Mouse (Mus musculus) mature B cell (primary cell): Measurements from ENCODE around the gene Slc9a2.

ENCODE experiments used
- in situ Hi-C: fragments of 300-500 bp; cut with MboI; formaldehyde crosslinking; loops from 2 replicates; pipeline ENCODE4 v1.14.3; 2019

The Slc9a2 gene

DNA sequence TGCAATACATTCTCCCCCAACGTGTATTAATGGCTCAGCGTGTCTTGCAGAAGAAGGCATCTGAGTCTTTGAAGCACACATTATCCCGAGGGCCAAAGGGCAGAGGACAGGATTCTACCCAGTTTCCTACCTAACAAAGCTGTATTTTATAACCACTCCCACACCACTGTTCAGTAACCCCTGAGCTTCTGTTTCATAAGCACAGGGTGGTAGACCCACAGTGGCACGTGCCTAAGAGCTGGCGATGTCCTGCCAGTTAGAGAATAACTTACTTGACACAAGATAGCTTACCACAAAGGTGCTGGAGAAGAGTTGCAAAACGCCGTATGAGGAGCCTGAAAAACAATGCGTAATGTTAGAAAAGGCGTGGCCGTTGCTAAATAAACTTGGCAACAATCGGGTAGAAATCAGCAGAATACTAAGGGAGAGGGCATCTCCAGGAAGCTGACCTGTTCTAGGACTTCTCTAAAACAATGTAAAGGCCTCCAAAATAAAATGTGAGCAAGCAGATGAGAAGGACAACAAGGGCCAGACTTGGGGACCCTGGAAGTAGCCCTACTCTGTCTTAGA is 105.6 kb downstream of the Slc9a2 start:
- in situ Hi-C loops, result no loop called here

DNA sequence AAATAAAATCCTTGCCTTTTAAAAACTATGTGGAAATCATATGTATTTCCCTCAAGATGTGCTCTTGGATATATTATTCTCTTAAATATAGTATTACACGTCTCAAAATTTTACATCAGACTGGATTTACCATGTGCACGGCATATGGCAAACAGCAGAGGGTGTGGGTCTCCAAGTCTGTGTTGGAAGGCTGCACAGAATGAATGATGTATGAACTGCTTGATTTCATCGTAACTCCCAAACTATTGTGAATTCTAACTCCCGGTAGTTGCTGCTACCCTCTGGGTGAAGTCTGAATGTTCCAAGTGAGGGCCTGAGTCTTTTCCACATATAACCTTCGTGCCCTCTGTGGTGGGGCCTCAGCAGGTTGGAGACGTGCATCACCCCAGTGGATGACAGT is 108.6 kb downstream of the Slc9a2 start:
- in situ Hi-C loops, result no loop called here

DNA sequence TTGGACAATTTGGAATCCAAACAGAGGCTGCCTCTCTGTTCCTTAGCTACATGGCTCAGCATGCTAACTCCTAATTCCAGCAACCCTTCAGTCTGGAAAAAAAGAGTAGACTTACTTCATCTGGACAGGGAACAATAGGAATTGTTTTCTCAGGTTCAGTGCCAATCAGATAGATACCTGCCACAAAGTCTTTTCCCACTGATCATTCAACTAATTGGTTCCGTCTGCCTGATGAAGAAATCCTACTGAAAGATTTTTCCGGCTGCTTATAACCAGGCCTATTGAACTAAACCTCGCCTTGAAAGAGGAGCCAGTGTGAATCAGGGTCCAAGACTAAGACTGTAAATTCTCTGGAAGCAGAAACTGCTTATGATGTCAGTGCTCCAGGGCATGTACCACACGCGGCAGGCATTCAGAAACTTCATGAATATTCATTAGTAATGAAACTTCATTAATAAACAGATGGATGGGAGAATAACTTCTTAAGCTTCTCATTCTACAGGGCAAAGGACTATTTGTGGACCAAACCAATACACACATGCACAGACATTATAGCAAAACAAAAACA is 109.4 kb downstream of the Slc9a2 start:
- in situ Hi-C loops, result no loop called here

DNA sequence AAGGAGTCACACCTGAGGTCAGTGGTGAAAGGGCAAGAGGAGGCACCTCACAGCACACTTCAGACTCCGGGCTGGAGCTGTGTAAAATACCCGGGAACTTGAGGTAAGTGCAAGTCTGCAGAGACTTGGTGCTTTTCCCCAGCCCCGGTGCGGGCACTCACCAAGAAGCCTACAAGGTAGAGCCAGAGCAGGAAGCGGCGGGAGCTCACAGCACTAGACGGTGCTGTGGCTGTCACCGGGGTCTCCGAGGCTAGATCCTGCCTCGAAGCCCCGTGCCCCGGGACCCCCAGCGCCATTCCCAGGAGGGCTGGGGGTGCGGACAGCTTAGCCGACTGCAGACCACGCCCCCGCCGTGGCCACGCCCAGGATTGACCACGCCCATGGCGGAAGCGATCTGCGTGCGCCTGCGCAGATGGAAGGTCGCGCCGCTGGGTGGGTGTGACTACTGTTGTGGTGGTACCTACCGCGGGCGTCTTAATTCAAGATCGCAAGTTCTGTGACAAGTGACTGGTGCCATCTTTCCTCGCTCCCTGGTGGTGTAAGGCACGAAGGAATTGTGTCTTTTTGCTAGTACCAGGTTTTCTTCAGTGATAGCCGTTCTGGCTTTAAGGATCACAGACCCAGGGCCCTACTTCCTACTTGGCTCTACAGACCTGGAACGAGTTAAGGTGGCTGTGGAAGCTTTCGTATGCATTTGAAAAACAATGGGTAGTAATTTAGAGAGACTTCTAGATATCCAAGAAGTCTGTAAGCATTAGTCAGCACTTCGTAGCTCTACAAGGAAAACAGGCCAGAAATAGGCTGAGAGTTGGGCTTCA is 110.2 kb downstream of the Slc9a2 start, which contains the start of gene Mfsd9:
Mfsd9 (minus strand) TSS at position 364 of the 818 bp plus-strand sequence.
- in situ Hi-C loops, result no loop called here

DNA sequence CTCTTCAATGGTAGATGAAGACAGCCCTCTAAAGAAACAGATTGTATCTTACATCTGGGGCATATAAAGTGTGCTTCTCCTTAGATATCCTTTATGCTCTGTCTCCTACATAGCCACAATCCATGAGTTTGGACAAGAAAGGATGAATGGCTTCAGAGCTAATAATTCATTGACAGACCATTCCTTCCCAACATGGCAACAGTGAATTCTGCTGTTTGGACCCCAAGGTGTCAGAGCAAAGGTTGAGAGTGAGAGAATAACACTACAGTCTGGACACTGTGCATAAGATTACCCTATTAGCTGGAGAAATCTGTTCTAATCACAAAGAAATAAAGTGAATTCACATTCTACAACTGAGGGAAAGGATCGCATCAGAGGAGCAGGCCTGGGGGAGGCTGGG is 115.1 kb downstream of the Slc9a2 start:
- in situ Hi-C loops, result no loop called here

DNA sequence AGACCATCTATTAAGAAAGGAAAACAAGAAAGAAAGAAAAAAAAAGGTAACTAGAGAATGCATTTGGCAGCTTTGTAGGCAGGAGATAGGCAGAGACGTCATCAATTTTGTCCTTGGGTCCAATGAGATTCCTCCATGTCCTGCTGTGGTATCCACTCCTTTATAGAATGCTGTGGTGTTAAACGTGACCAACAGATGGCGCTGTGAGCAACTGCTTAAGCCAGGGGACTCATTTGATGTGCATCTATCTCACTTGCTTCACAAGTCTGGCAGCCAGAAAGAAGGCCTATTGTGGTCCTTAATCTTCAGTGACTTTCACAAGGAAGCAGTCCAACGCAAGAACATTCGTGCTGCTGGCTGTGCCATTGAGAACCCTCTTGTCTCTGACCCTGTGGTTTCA is 117.0 kb downstream of the Slc9a2 start:
- in situ Hi-C loops, result no loop called here

DNA sequence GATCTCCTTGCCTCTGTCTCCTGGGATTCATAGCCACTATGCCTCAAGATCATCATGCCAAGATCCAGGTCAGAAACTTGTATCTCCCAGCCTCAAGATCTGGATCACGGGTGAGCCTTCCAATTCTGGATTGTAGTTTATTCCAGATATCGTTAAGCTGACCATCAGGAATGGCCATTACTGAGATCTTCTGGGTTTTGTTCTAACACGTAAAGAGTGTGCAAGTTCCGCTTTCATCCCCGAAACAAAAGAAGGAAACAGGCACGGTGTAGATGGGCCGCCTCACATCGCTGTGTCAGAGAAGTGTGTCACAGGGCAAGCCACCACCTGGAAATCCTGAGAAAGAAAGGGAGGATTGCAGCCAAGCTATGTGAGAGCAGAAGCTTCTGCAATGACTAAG is 118.7 kb downstream of the Slc9a2 start:
- in situ Hi-C loops, result no loop called here

DNA sequence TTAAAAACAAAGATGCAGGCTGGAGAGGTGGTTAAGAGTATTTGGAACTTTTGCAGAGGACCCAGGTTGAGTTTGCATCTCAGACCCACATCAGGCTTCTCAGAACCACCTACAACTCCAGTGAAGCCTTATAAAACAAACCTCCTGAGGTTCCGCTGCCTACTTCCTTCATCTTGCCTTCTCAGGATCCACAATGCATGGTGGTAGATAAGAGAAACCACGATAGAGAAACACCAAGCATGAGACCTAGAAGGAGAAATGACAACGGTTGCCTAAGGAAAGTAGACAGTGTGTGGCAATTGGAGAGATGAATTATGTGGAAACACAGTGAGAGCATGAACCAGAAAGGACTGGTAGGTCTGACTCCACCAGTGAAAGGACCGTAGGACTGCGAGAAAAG is 120.5 kb downstream of the Slc9a2 start:
- in situ Hi-C loops, result no loop called here

DNA sequence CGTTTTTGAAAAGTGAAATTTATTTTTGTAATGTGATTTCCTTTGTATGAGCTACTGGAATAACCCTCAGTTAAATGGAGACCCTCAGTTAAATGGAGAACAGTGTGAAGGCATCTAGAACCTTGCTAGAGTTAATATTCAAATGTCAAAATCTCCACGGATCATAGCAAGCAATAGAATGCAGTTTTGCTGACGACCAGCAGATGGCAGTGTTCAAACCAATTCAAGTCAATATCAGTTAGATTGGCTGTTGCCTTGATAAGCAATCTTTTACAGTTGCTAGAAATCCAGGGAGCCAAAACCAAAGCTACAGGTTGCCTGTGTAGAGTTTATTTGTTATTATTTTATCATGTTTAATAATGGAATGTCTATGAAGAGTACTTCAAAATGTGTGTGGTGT is 122.4 kb downstream of the Slc9a2 start:
- in situ Hi-C loops, result no loop called here

DNA sequence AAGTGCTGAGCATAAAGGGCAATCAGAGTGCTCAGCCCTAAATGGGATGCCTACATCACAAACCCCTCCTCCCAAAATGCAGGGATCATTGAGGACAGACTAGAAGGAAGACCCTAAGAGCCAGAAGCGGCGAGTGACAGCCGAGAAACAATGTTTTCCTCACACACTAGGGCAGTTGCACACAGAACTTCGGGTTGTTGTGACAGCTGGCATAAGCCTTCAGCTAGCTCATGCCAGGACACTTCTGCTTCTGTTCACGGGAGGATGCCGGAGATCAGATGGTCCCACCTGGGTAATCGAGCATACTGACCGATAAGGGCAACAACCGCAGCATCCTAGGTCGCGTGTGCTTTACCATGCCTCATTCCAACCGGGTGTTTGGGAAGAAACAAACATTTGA is 123.7 kb downstream of the Slc9a2 start:
- in situ Hi-C loops, result no loop called here

DNA sequence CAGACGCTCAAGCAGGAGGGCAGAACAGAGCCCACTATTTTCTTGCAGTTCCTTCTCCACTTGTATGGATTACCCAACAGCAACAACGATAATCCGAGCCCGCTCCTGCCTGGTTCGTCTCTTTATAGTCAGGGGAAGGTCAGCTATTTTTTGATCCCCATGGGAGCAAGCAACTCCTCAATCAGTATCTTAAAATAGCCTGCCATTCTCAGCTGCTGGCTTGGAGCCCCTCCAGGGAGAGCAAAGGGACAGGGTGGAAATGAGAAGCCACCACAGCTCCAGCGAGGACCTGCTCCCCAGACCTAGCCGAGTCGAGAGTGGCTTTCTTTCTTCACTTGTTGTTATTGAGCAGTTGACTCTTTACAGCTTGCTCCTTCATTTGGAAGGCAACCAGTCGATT is 125.0 kb downstream of the Slc9a2 start, which contains the start of gene Tmem182:
Tmem182 (plus strand) TSS at position 251 of the 400 bp plus-strand sequence.
- in situ Hi-C loops, result no loop called here

DNA sequence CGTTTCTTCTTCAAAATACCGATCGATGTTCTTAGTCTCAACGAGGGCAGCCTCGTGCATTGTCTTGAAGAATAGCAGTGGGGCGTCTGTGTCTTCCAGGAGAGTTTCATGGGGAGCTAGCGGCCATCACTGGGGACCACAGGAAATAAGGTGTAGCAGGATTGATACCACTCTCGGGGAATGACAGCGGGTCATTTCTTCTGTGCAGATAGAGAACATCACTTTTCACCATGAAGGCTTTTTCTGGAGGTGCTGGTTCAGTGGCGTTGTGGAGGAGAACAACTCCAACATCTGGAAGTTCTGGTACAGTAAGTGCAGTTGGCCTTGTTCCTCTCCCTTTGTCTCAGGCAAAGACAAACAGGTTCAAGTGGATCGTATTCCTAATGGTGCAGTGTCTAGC is 125.5 kb downstream of the Slc9a2 start:
- in situ Hi-C loops, result no loop called here

DNA sequence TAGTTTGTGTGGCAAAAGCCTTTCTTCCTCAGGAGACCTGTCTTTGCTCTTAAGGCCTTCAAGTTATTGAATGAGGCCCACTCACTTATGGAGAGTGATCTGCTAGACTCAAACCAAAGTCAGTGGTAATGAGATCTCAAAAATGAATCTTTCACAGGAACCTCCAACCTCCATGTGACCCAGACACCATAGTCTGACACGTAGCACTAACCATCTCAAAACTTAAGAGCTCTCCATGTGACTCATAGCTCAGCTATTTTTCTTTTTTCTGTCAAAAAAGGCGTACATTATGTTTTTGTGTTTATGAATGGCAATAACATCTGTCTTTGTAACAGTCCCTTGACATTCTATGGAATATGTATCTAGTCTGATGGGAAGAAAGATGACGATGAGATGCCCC is 128.3 kb downstream of the Slc9a2 start:
- in situ Hi-C loops, result no loop called here

DNA sequence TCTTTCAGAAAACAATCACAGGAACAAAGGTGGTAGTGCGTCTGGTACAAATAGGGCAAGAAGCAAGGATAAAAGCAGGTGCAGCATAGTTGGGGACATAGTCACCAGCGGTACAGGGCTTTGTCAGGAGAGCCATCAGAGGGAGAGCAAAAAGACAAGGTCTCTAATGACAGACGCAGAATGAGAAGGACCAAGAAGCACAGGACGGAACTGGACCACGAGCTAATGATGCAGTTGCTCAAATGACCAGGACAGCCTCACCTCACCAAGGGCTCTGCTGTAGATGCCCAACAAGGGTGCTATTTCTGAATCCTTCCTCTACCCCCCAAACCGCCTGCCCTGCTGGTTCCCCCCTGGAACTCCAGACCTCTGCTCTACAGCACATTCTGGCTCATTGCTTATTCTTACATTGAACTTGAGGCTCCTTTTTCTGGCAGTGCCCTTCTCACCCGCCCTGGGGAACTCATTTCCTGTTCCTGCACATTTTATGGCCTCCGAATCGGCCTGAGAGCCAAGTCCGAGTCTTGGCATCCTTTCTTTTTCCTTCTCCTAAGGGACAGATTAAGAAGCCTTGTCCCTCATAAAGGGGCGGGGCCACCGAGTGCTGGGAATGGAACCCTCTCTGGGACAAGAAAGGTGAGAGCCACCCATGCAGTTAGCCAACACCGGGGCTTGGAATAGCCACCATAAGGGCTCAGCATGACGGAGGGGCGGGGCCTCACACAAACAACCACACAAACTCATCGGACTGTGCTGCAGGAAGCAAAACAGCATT is 134.9 kb downstream of the Slc9a2 start:
- in situ Hi-C loops, result no loop called here
